Mouse (Mus musculus) thymus, postnatal 25 days (tissue): ENCODE results near the gene Olfr206.
"Not testable (repeated sequence)": the region's sequence is repeated elsewhere in the genome, so short reads cannot be mapped to it uniquely, and the experiment has no call there.

Experiments
- DNase-seq: peaks from one replicate; pipeline ENCODE4 v3.0.0; 2022

Gene Olfr206

GRCm38 (mm10) chr16:59349146-59349545, at the start of gene Olfr206:
Olfr206 (minus strand) TSS chr16:59349246.
- DNase-seq, result no peak

- no peak for DNase-seq
Measured at GRCm38 (mm10) chr16:59393300-59393699, 44.3 kb upstream of the Olfr206 start.

- no peak for DNase-seq
Measured at GRCm38 (mm10) chr16:59363893-59364292, 14.8 kb upstream of the Olfr206 start, which contains the start of gene Olfr209. Olfr209 (minus strand) TSS chr16:59363993.

- DNase-seq, result no peak
Measured at GRCm38 (mm10) chr16:59331038-59331437, 18.0 kb downstream of the Olfr206 start, which contains the start of gene Olfr205. Olfr205 (minus strand) TSS chr16:59331138.

GRCm38 (mm10) chr16:59323262-59323661, 25.8 kb downstream of the Olfr206 start:
- not testable (repeated sequence) for DNase-seq

- no peak for DNase-seq
Measured at GRCm38 (mm10) chr16:59318148-59318547, 30.9 kb downstream of the Olfr206 start, which contains the start of gene Olfr204. Olfr204 (minus strand) TSS chr16:59318248.

GRCm38 (mm10) chr16:59298581-59298980, 50.5 kb downstream of the Olfr206 start, which contains the start of gene Olfr203:
Olfr203 (plus strand) TSS chr16:59298881.
- DNase-seq, result no peak
